Mouse (Mus musculus): Measurements from ENCODE around the gene Bhlha15.
A peak's percentile ranks its signal among the peaks of the same experiment; 100 is the strongest.

DNA sequence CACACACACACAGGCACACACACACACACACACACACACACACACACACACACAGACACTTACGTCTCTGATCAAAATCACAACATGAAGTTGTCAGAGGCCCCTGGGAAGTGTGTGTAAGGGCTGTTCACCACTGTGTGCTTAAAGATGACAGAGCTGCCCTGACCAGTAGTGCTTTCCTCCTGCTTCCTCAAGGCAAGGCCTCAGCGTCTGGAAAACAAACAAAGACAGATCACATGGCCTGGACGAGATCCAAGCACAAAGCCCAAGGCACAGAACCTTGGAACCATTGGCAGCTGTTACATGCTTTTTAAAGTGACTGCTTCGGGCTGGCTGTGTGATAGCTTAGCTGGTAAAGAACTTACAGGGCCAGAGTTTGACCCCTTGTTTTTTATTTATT lies 31.5 kb upstream of the Bhlha15 start:
- TF ChIP-seq POLR2A (IDR thresholded peaks at IDR 0.05; ENCODE audit: insufficient read depth, low read length) (no peak), CTCF (IDR thresholded peaks at IDR 0.05; ENCODE audit: low read depth, low read length) (no peak), EP300 (IDR thresholded peaks at IDR 0.05; ENCODE audit: insufficient read depth, low read depth, low read length) (0 out of 2 replicates have a peak, but pooled peaks have one; percentile 2)

Data from ES-Bruce4 (cell line).